Mouse (Mus musculus) frontal cortex, postnatal 25 days (tissue): ENCODE measurements around the gene Ank.
A peak's percentile ranks its signal among the peaks of the same experiment; 100 is the strongest.

Experiments used
- DNase-seq, 2 experiments: peaks; one replicate each; pipeline ENCODE4 v3.0.0; 2022; ENCODE audit warnings: low spot score in 2 of 2

Gene Ank

GRCm38 (mm10) chr15:27496596-27497299 is 30.3 kb downstream of the Ank start:
- DNase-seq: no peak

GRCm38 (mm10) chr15:27497300-27497997 is 31.0 kb downstream of the Ank start:
- DNase-seq: no peak

- DNase-seq: no peak
Observed at GRCm38 (mm10) chr15:27498078-27498477, 31.6 kb downstream of the Ank start.

- no peak for DNase-seq
Observed at GRCm38 (mm10) chr15:27500390-27500789, 33.9 kb downstream of the Ank start.

GRCm38 (mm10) chr15:27502338-27502737 is 35.9 kb downstream of the Ank start:
- no peak for DNase-seq

- no peak for DNase-seq
Observed at GRCm38 (mm10) chr15:27503221-27503620, 36.7 kb downstream of the Ank start.

- DNase-seq: no peak
Observed at GRCm38 (mm10) chr15:27503801-27504730, 37.6 kb downstream of the Ank start.

GRCm38 (mm10) chr15:27506127-27506886 is 39.8 kb downstream of the Ank start:
- no peak for DNase-seq

GRCm38 (mm10) chr15:27506893-27507596 is 40.6 kb downstream of the Ank start:
- no peak for DNase-seq

GRCm38 (mm10) chr15:27508169-27508568 is 41.7 kb downstream of the Ank start:
- no peak for DNase-seq

- peak in 1 of 2 experiments; percentile 37 for DNase-seq
Observed at GRCm38 (mm10) chr15:27508982-27509381, 42.5 kb downstream of the Ank start.

- DNase-seq: no peak
Observed at GRCm38 (mm10) chr15:27516927-27517326, 50.5 kb downstream of the Ank start.

GRCm38 (mm10) chr15:27518026-27518425 is 51.5 kb downstream of the Ank start:
- no peak for DNase-seq

- no peak for DNase-seq
Observed at GRCm38 (mm10) chr15:27519857-27520256, 53.4 kb downstream of the Ank start.

GRCm38 (mm10) chr15:27525233-27526005 is 58.9 kb downstream of the Ank start:
- no peak for DNase-seq

GRCm38 (mm10) chr15:27528896-27529295 is 62.4 kb downstream of the Ank start:
- DNase-seq: no peak

GRCm38 (mm10) chr15:27530023-27530422 is 63.5 kb downstream of the Ank start:
- DNase-seq: no peak

GRCm38 (mm10) chr15:27533036-27533435 is 66.6 kb downstream of the Ank start:
- no peak for DNase-seq

- no peak for DNase-seq
Observed at GRCm38 (mm10) chr15:27535681-27536080, 69.2 kb downstream of the Ank start.

- no peak for DNase-seq
Observed at GRCm38 (mm10) chr15:27536186-27536585, 69.7 kb downstream of the Ank start.
